Comparison of ENCODE assay signal across 41 mouse cellular contexts in genomic region chr17:34519001-34519400, GRCm38 (mm10). TPM values are rescaled to one million over a fixed set of nuclear protein-coding genes. Genes with fewer than 3 reads are reported as not detected.
"Had no signal": no experiment of that assay in that cellular context is flagged by ENCODE, and none has a peak within 500 bp of the region (broad histone marks: within the 10 kb centered on the region; RNA-seq: fewer than 3 reads in every experiment).

No protein-coding gene starts in this region.

- H3K4me1 ChIP-seq: heart, embryonic 13.5 days; heart, embryonic 15.5 days; hindbrain, embryonic 10.5 days; hindbrain, embryonic 12.5 days; kidney, embryonic 15.5 days; limb, embryonic 13.5 days; limb, embryonic 15.5 days; liver, embryonic 12.5 days had no signal

- DNase-seq: forebrain, postnatal 0 days; gastrocnemius, adult 2 months; gastrocnemius, postnatal 10 days; gastrocnemius, postnatal 25 days; heart, adult 2 months; heart, postnatal 14 days; heart, postnatal 36 days; kidney, adult 11 months; kidney, adult 2 months; kidney, adult 9 months; kidney, postnatal 14 days; kidney, postnatal 36 days; layer of hippocampus, adult 9-11 months; layer of hippocampus, postnatal 36 days; left cerebral cortex, postnatal 4 days had no signal

- H3K36me3 ChIP-seq: heart, embryonic 13.5 days; heart, embryonic 15.5 days; hindbrain, embryonic 10.5 days; hindbrain, embryonic 12.5 days; kidney, embryonic 15.5 days; limb, embryonic 13.5 days; limb, embryonic 15.5 days; liver, embryonic 12.5 days had no signal

- H3K4me3 ChIP-seq: gastrocnemius, adult 2 months; heart, adult 2 months; heart, embryonic 13.5 days; heart, embryonic 15.5 days; hindbrain, embryonic 10.5 days; hindbrain, embryonic 12.5 days; kidney, embryonic 15.5 days; limb, embryonic 13.5 days; limb, embryonic 15.5 days; liver, embryonic 12.5 days had no signal

- H3K4me2 ChIP-seq: heart, embryonic 11.5 days; heart, embryonic 13.5 days; heart, embryonic 15.5 days; hindbrain, embryonic 12.5 days; hindbrain, embryonic 14.5 days; kidney, embryonic 15.5 days; limb, embryonic 13.5 days; limb, embryonic 15.5 days; liver, embryonic 12.5 days had no signal

- H3K27ac ChIP-seq: gastrocnemius, adult 2 months; heart, adult 2 months; heart, embryonic 13.5 days; heart, embryonic 15.5 days; hindbrain, embryonic 10.5 days; hindbrain, embryonic 12.5 days; hindbrain, embryonic 14.5 days; kidney, embryonic 15.5 days; kidney, postnatal 0 days; limb, embryonic 13.5 days; limb, embryonic 15.5 days; liver, embryonic 12.5 days; liver, embryonic 14.5 days had no signal

- H3K9me3 ChIP-seq: heart, embryonic 13.5 days; heart, embryonic 15.5 days; hindbrain, embryonic 10.5 days; hindbrain, embryonic 12.5 days; kidney, embryonic 15.5 days; limb, embryonic 13.5 days; limb, embryonic 15.5 days; liver, embryonic 12.5 days had no signal

- H3K9ac ChIP-seq: forebrain, postnatal 0 days; heart, embryonic 13.5 days; heart, embryonic 15.5 days; hindbrain, embryonic 12.5 days; hindbrain, embryonic 14.5 days; kidney, embryonic 15.5 days; limb, embryonic 13.5 days; limb, embryonic 15.5 days; liver, embryonic 12.5 days; liver, embryonic 14.5 days had no signal

- ATAC-seq: forebrain, postnatal 0 days; hindbrain, embryonic 16.5 days; inflammation-experienced regulatory T-cells, adult 6 months; liver, embryonic 12.5 days had no signal

- H3K27me3 ChIP-seq: heart, embryonic 15.5 days; hindbrain, embryonic 12.5 days; kidney, embryonic 15.5 days; limb, embryonic 15.5 days had no signal

RNA-seq across cellular contexts. Expression of gene Btnl6, which starts 1.8 kb away (rescaled TPM):
- total RNA-seq: forebrain, postnatal 0 days; gastrocnemius, adult 2 months; gastrocnemius, postnatal 10 days; gastrocnemius, postnatal 25 days; gastrocnemius, postnatal 4 days; granulocyte monocyte progenitor cell, adult 5-6 weeks; heart, adult 2 months; heart, postnatal 14 days; heart, postnatal 36 days; layer of hippocampus, adult 18-20 months; layer of hippocampus, adult 8-10 months; layer of hippocampus, postnatal 14 days; layer of hippocampus, postnatal 36 days; left cerebral cortex, adult 18-20 months; left cerebral cortex, adult 8-10 months; left cerebral cortex, postnatal 10 days; left cerebral cortex, postnatal 25 days; left cerebral cortex, postnatal 4 days; liver, adult 2 months had no signal
- polyA plus RNA-seq: forebrain, postnatal 0 days; heart, adult 2 months; heart, embryonic 11.5 days; heart, embryonic 13.5 days; heart, embryonic 15.5 days; heart, postnatal 0 days; hindbrain, embryonic 10.5 days; hindbrain, embryonic 12.5 days; hindbrain, embryonic 14.5 days; hindbrain, embryonic 16.5 days; inflammation-experienced regulatory T-cells, adult 6 months; kidney, adult 2 months; kidney, embryonic 15.5 days; kidney, postnatal 0 days; limb, embryonic 11.5 days; limb, embryonic 13.5 days; limb, embryonic 15.5 days; liver, adult 2 months; liver, embryonic 12.5 days; liver, embryonic 14.5 days had no signal

RNA-seq across cellular contexts. Expression of gene Btnl4, which starts 41.9 kb away (rescaled TPM):
- total RNA-seq: forebrain, postnatal 0 days; gastrocnemius, adult 2 months; gastrocnemius, postnatal 10 days; gastrocnemius, postnatal 25 days; gastrocnemius, postnatal 4 days; granulocyte monocyte progenitor cell, adult 5-6 weeks; heart, adult 2 months; heart, postnatal 14 days; heart, postnatal 36 days; layer of hippocampus, adult 18-20 months; layer of hippocampus, adult 8-10 months; layer of hippocampus, postnatal 14 days; layer of hippocampus, postnatal 36 days; left cerebral cortex, adult 18-20 months; left cerebral cortex, adult 8-10 months; left cerebral cortex, postnatal 10 days; left cerebral cortex, postnatal 25 days; left cerebral cortex, postnatal 4 days had no signal
- polyA plus RNA-seq: forebrain, postnatal 0 days; heart, adult 2 months; heart, embryonic 11.5 days; heart, embryonic 13.5 days; heart, embryonic 15.5 days; heart, postnatal 0 days; hindbrain, embryonic 10.5 days; hindbrain, embryonic 12.5 days; hindbrain, embryonic 14.5 days; hindbrain, embryonic 16.5 days; inflammation-experienced regulatory T-cells, adult 6 months; kidney, adult 2 months; kidney, embryonic 15.5 days; kidney, postnatal 0 days; limb, embryonic 11.5 days; limb, embryonic 13.5 days; limb, embryonic 15.5 days; liver, adult 2 months; liver, embryonic 12.5 days; liver, embryonic 14.5 days had no signal
